Mouse (Mus musculus) liver, adult 2 months (tissue): ENCODE measurements at regions not wholly inside any gene's neighbourhood (a gene's known extent, or its start where the extent isn't known, plus 50 kb on each side); places are given as distances from the start of the nearest gene placed in this dataset.

Experiments
- DNase-seq: peaks from one replicate; pipeline ENCODE4 v3.0.0-alpha.2; 2011; ENCODE audit warnings: low read depth, low spot score; ENCODE audit errors: extremely low read depth
- H3K27ac ChIP-seq: fragments of 200-500 bp; replicated peaks from 2 replicates; pipeline ENCODE4 v1.5.1; 2012; ENCODE audit warnings: low read depth, mild to moderate bottlenecking, control low read depth, inconsistent platforms, low read length; ENCODE audit not compliant: insufficient read depth
- H3K27me3 ChIP-seq: fragments of 200-500 bp; 2 replicates; pipeline ENCODE4 v1.6.1; 2012; ENCODE audit warnings: mild to moderate bottlenecking, moderate library complexity, low read length, inconsistent platforms; ENCODE audit not compliant: control insufficient read depth, insufficient read depth
- H3K36me3 ChIP-seq: fragments of 200-500 bp; 2 replicates; pipeline ENCODE4 v1.6.1; 2012; ENCODE audit warnings: low read length, inconsistent platforms; ENCODE audit not compliant: control insufficient read depth, insufficient read depth
- H3K4me1 ChIP-seq: fragments of 200-500 bp; 2 replicates; pipeline ENCODE4 v1.6.1; 2011; ENCODE audit warnings: low read length; ENCODE audit not compliant: control insufficient read depth, insufficient read depth
- H3K4me3 ChIP-seq: fragments of 200-500 bp; 2 replicates; pipeline ENCODE4 v1.5.1; 2011; ENCODE audit warnings: low read depth, mild to moderate bottlenecking, control low read depth, low read length, moderate library complexity; ENCODE audit not compliant: insufficient read depth
- H3K79me2 ChIP-seq: fragments of 200-500 bp; 2 replicates; pipeline ENCODE4 v1.6.1; 2012; ENCODE audit warnings: inconsistent platforms, mild to moderate bottlenecking, low read length, moderate library complexity; ENCODE audit not compliant: control insufficient read depth, insufficient read depth
- H3K9ac ChIP-seq: fragments of 200-500 bp; 2 replicates; pipeline ENCODE4 v1.6.1; 2012; ENCODE audit warnings: low read depth, mild to moderate bottlenecking, control low read depth, inconsistent platforms, low read length
- CTCF ChIP-seq: fragments of 200-500 bp; IDR thresholded peaks from 2 replicates; pipeline ENCODE4 v1.5.1; 2011; ENCODE audit warnings: low read depth, low read length, control low read depth
- POLR2A ChIP-seq: fragments of 200-500 bp; IDR thresholded peaks from 2 replicates; pipeline ENCODE4 v1.6.1; 2011; ENCODE audit warnings: low read length, control low read depth; ENCODE audit not compliant: insufficient read depth; ENCODE audit errors: extremely low read depth
- WGBS: fragments of 180-500 bp; shearing (Covaris S2); methylation state at CpG from one replicate; pipeline ENCODE4 v1.1.7; 2018; 5-methylcytosine and 5-hydroxymethylcytosine counted together

DNA sequence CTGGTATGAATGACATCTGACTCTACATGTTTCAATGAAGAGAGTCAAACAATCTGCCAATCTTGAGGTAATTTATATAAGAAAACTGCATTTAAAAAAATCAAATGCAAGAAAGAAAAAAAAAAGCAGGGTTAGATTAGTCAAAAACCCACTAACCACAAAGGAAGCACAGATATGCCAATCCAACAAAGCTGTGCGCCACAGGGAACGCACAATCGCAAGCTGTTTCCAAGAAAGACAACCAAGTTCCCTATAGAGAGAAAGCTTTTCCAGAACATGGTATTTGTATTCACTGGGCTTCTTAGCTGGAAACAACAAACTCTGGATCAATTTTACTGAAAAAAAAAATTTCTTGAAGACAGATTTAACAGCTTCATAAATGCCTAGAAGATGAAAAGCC, 267.0 kb downstream of the Pik3r1 start:
- H3K27me3 ChIP-seq, result no peaks in the 10 kb centered on the region
- no peak overlapping the region for H3K4me3 ChIP-seq
- no peaks in the 10 kb centered on the region for H3K79me2 ChIP-seq
- WGBS, result 92% methylated on average over 3 of the region's 3 CpGs
- peaks cover 3% of the 10 kb centered on the region for H3K4me1 ChIP-seq
- H3K9ac ChIP-seq, result no peak overlapping the region
- no peaks in the 10 kb centered on the region for H3K36me3 ChIP-seq
- TF ChIP-seq CTCF (no peak), POLR2A (no peak)
- no peak overlapping the region for H3K27ac ChIP-seq
- no peak for DNase-seq

DNA sequence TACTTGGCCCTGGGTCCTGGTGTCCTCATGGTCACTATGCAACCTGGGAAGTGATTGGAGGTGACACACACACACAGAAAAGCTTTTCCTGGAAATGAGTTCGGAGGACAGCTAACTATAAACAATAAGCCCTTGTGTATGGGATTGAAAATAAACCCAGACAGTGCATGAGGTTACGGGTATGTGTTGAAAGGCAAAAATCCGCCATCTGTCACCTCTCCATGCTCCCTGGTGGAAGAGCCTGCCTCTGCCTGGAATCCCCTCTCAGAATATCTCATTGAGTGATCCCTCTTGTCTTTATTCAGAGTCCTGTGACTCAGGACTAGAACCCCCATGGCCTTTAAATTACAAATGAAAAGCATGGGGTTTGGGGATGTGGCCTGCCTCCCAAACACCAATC, 276.2 kb downstream of the Pik3r1 start:
- Histone ChIP-seq H3K4me3 (no peak overlapping the region), H3K36me3 (no peaks in the 10 kb centered on the region), H3K9ac (no peak overlapping the region), H3K4me1 (no peaks in the 10 kb centered on the region), H3K27me3 (no peaks in the 10 kb centered on the region), H3K79me2 (no peaks in the 10 kb centered on the region), H3K27ac (no peak overlapping the region)
- TF ChIP-seq CTCF, result no peak
- TF ChIP-seq POLR2A, result no peak
- DNase-seq, result no peak
- WGBS, result 66% methylated on average over 3 of the region's 3 CpGs

DNA sequence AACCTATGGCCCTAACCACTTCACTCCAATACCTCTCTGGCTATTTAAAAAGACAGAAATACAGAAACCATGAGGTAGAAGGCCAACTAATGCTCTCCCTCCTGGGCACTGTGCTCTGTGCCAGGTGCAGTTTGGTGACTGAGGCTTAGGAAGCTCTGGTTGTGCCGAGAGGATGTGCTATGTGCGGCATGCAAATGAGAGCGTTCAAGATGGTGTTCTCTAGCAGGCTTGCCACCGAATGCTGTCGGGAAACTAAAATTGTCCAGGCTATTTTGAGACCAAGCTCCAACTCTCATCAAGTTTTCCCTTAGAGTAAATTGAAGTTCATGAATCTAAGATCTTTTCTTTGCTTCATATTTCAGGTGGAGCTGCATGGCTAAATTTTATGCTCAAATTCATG, 277.1 kb downstream of the Pik3r1 start:
- Histone ChIP-seq H3K4me1 (no peaks in the 10 kb centered on the region), H3K27ac (no peak overlapping the region), H3K79me2 (no peaks in the 10 kb centered on the region), H3K27me3 (no peaks in the 10 kb centered on the region), H3K9ac (no peak overlapping the region), H3K36me3 (no peaks in the 10 kb centered on the region), H3K4me3 (no peak overlapping the region)
- 89% methylated on average over 5 of the region's 5 CpGs for WGBS
- TF ChIP-seq CTCF, result no peak
- no peak for TF ChIP-seq POLR2A
- DNase-seq, result no peak

DNA sequence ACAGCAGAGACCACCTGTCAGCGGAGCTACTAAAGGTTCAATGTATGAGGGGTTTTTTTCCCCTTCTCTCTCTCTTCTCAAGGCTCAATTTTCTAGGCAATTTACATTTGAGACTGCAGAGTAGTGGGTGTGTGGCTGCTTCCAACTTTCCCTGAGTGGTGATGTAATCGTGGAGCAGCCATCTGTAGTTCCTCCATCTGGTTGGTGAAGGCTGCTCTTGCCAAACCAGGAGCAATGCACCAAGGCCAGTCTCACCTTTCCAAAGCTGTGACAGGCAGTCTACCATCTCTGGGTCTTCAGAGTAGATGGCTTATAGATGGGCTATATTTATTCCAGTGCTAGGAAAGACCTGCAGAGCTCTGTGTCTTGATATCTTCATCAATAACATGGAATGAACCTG, 280.4 kb downstream of the Pik3r1 start:
- DNase-seq, result no peak
- H3K4me1 ChIP-seq, result no peaks in the 10 kb centered on the region
- H3K27me3 ChIP-seq, result no peaks in the 10 kb centered on the region
- no peaks in the 10 kb centered on the region for H3K36me3 ChIP-seq
- H3K79me2 ChIP-seq, result no peaks in the 10 kb centered on the region
- H3K4me3 ChIP-seq, result no peak overlapping the region
- WGBS, result 92% methylated on average over 2 of the region's 2 CpGs
- no peak for TF ChIP-seq CTCF
- TF ChIP-seq POLR2A, result no peak
- H3K27ac ChIP-seq, result no peak overlapping the region
- no peak overlapping the region for H3K9ac ChIP-seq

DNA sequence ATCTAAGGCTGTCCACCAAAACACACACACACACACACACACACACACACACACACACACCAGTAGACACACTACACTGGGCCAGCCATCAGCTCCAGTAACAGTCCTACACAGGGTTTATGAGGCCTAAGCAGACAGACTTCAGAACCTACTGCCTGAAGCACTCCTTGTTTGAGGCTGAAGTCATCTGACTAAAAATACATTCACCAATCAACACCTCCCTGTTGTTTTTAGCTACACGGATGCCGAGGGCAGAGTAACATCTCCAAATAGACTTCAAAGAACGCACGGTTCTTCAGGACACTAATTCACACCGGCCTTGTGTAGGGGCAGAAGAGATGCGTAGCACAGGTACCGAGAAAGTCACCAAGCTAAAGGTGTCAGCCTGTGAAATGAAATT, 282.2 kb downstream of the Pik3r1 start:
- TF ChIP-seq POLR2A, result no peak

DNA sequence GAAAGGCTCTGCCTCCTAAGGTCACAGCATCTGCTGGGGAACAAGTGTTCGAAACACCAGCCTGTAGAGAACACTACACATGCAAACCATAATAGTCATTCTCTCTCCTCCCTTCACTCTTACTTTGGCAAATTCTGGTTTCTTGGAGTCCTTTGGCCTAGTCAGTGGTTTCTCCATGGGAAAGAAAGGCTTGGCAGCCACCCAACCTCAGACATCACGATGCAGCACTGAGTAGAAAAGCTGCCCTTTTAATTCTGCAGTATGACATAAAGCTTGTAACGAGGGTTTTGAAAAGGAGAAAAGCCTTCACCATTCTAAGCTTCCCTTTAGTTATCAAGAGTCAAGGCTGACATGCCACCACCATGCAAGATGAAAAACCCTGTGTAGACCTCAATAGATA, 284.2 kb downstream of the Pik3r1 start:
- no peaks in the 10 kb centered on the region for H3K27me3 ChIP-seq
- H3K79me2 ChIP-seq, result no peaks in the 10 kb centered on the region
- H3K27ac ChIP-seq, result no peak overlapping the region
- TF ChIP-seq POLR2A (no peak), CTCF (no peak)
- no peak overlapping the region for H3K9ac ChIP-seq
- H3K4me3 ChIP-seq, result no peak overlapping the region
- H3K36me3 ChIP-seq, result no peaks in the 10 kb centered on the region
- DNase-seq, result no peak
- whole genome bisulfite sequencing, result 82% methylated on average over 3 of the region's 3 CpGs
- H3K4me1 ChIP-seq, result peaks cover 4% of the 10 kb centered on the region; the same call in 1 of the 2 replicates

More for the DNA sequence above, 282.2 kb downstream of the Pik3r1 start:
- Histone ChIP-seq H3K79me2 (no peaks in the 10 kb centered on the region), H3K9ac (no peak overlapping the region), H3K27ac (no peak overlapping the region), H3K27me3 (no peaks in the 10 kb centered on the region), H3K36me3 (no peaks in the 10 kb centered on the region), H3K4me3 (no peak overlapping the region), H3K4me1 (no peaks in the 10 kb centered on the region)
- DNase-seq, result no peak
- 93% methylated on average over 7 of the region's 7 CpGs for WGBS
